Mouse (Mus musculus) kidney, embryonic 16.5 days (tissue): ENCODE results near the gene Blzf1. TPM values are rescaled to one million over a fixed set of nuclear protein-coding genes. Genes with fewer than 3 reads are reported as not detected.

Source experiments
- ATAC-seq: fragments of 200-750 bp; cut with Nextera tagmentation; 2 replicates; pipeline ENCODE4 v1.8.0; 2017; ENCODE audit warnings: moderate TSS enrichment; ENCODE audit not compliant: low FRiP score, low TSS enrichment
- H3K27ac ChIP-seq: fragments of 300-500 bp; sonication (generic); 2 replicates; pipeline ENCODE4 v1.5.1; 2014; ENCODE audit warnings: low read length
- H3K27me3 ChIP-seq: fragments of 300-500 bp; sonication (generic); 2 replicates; pipeline ENCODE4 v1.6.1; 2014; ENCODE audit warnings: low read length, control low read depth, mixed read lengths; ENCODE audit not compliant: insufficient read depth
- H3K36me3 ChIP-seq: fragments of 300-500 bp; sonication (generic); 2 replicates; pipeline ENCODE4 v1.6.1; 2014; ENCODE audit warnings: low read length, control low read depth, mixed read lengths; ENCODE audit not compliant: insufficient read depth
- H3K4me1 ChIP-seq: fragments of 300-500 bp; sonication (generic); 2 replicates; pipeline ENCODE4 v1.6.1; 2014; ENCODE audit warnings: low read length, control low read depth, mixed read lengths; ENCODE audit not compliant: insufficient read depth
- H3K4me2 ChIP-seq: fragments of 300-500 bp; sonication (generic); replicated peaks from 2 replicates; pipeline ENCODE4 v1.6.1; 2014; ENCODE audit warnings: low read depth, low read length
- H3K4me3 ChIP-seq: fragments of 300-500 bp; sonication (generic); 2 replicates; pipeline ENCODE4 v1.5.1; 2014; ENCODE audit warnings: mild to moderate bottlenecking, low read length
- H3K9ac ChIP-seq: fragments of 300-500 bp; sonication (generic); replicated peaks from 2 replicates; pipeline ENCODE4 v1.6.1; 2014; ENCODE audit warnings: low read length
- H3K9me3 ChIP-seq: fragments of 300-500 bp; sonication (generic); 2 replicates; pipeline ENCODE4 v1.6.1; 2016; ENCODE audit warnings: low read length, control low read depth
- whole genome bisulfite sequencing: fragments of 180-500 bp; shearing (Covaris S2); extraction: QIAGEN DNeasy Blood & Tissue Kit; methylation state at CpG from one replicate; pipeline ENCODE4 v1.1.7; 2014; 5-methylcytosine and 5-hydroxymethylcytosine counted together
- polyA plus RNA-seq: library from polyadenylated mRNA; unstranded; fragments of >200 nt; fragmentation: Nextera tagmentation; extraction: Ambion mirVana; gene quantifications from 2 replicates; pipeline ENCODE4 v1.2.1, GENCODE M21; 2015

The Blzf1 gene
- polyA plus RNA-seq, 1 experiment from 2014 or later: 31.0 TPM

GRCm38 (mm10) chr1:164273659-164274058, 33.6 kb downstream of the Blzf1 start:
- Histone ChIP-seq H3K4me3 (no peak overlapping the region), H3K4me2 (no peak overlapping the region), H3K9me3 (no peaks in the 10 kb centered on the region), H3K27ac (no peak overlapping the region), H3K4me1 (peaks cover 3% of the 10 kb centered on the region; the same call in 1 of the 2 replicates), H3K27me3 (no peaks in the 10 kb centered on the region), H3K36me3 (no peaks in the 10 kb centered on the region), H3K9ac (no peak overlapping the region)
- WGBS: 69% methylated on average over 6 of the region's 6 CpGs
- ATAC-seq: no peak

GRCm38 (mm10) chr1:164270941-164271340, 36.3 kb downstream of the Blzf1 start:
- H3K36me3 ChIP-seq: no peaks in the 10 kb centered on the region
- no peaks in the 10 kb centered on the region for H3K9me3 ChIP-seq
- H3K27me3 ChIP-seq: no peaks in the 10 kb centered on the region
- H3K4me1 ChIP-seq: peaks cover 3% of the 10 kb centered on the region; the same call in 1 of the 2 replicates
- ATAC-seq: no peak
- no peak overlapping the region for H3K4me2 ChIP-seq
- no peak overlapping the region for H3K9ac ChIP-seq
- 78% methylated on average over 7 of the region's 7 CpGs for WGBS
- no peak overlapping the region for H3K4me3 ChIP-seq
- no peak overlapping the region for H3K27ac ChIP-seq

GRCm38 (mm10) chr1:164261553-164261952, 45.7 kb downstream of the Blzf1 start:
- Histone ChIP-seq H3K9ac (no peak overlapping the region), H3K9me3 (no peaks in the 10 kb centered on the region), H3K4me1 (no peaks in the 10 kb centered on the region), H3K4me3 (no peak overlapping the region), H3K36me3 (peaks cover 17% of the 10 kb centered on the region), H3K27me3 (no peaks in the 10 kb centered on the region), H3K4me2 (no peak overlapping the region), H3K27ac (no peak overlapping the region)
- no peak for ATAC-seq
- 92% methylated on average over 7 of the region's 7 CpGs for WGBS

DNA sequence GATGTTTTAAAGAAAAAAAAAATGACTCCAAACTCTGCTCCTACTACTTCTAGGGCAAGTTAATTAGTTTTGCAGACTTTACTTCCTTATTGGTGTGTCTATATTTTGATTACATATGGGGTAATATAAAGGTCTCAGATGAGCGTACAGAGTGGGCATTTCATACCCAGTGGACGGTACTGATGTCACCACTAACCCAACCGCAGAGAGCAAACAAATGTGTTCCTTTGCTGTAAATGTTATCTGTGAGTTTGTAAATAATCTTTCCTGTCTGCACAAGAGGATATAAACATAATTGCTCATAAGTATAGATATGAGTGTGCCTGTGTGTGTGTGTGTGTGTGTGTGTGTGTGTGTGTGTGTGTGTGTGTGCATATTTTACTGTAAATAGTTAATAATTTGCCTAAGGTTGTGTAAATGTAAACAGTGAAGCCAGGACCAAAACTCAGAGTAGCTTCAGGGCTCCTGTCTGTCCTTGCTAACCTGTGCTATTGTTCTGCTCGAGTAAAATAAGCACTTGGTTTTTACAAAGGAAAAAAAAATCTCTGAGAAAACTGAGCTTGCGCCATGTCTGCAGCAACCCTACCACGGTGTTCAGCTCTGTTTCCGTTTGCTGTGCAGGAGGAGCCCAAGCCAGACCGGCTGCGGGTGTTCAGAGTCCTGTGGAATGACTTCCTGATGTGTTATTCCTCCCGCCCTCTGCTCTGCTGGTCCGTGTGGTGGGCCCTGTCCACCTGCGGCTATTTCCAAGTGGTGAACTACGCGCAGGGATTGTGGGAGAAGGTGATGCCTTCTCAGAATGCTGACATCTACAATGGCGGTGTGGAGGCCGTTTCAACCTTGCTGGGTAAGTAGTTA, 46.9 kb downstream of the Blzf1 start:
- Histone ChIP-seq H3K4me1 (no peaks in the 10 kb centered on the region), H3K9me3 (no peaks in the 10 kb centered on the region), H3K4me3 (no peak overlapping the region), H3K4me2 (no peak overlapping the region), H3K27ac (peak overlapping the region; percentile 39; the same call in 1 of the 2 replicates), H3K9ac (no peak overlapping the region; the same call in 1 of the 2 replicates), H3K27me3 (no peaks in the 10 kb centered on the region), H3K36me3 (peaks cover 17% of the 10 kb centered on the region)
- 68% methylated on average over 16 of the region's 16 CpGs for WGBS
- ATAC-seq: 0 out of 2 replicates have a peak, but pooled peaks have one; percentile 31

DNA sequence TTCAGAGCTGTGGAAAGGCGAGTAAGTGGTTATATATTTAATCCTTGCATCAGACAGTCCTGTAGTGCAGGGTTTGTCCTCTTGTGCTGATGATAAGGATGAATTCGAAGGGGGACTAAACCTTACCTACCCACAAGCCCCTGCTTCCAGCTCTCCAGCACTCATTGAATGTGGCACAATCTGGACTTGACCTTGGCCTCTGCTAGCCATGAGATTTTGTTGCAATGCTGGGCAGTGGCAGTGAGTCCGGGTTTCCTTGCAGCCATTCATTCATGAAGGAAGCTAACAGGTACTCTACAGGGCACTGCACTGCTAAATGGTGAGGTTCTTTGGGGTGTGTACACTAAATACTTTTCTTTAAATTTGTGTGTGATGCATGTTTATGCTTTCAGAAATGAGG, 52.5 kb downstream of the Blzf1 start:
- Histone ChIP-seq H3K4me1 (peaks cover 12% of the 10 kb centered on the region), H3K9me3 (no peaks in the 10 kb centered on the region), H3K27me3 (no peaks in the 10 kb centered on the region), H3K4me3 (no peak overlapping the region), H3K36me3 (peaks cover 7% of the 10 kb centered on the region), H3K9ac (no peak overlapping the region), H3K27ac (no peak overlapping the region), H3K4me2 (no peak overlapping the region)
- no peak for ATAC-seq
- whole genome bisulfite sequencing: 74% methylated on average over 3 of the region's 3 CpGs

DNA sequence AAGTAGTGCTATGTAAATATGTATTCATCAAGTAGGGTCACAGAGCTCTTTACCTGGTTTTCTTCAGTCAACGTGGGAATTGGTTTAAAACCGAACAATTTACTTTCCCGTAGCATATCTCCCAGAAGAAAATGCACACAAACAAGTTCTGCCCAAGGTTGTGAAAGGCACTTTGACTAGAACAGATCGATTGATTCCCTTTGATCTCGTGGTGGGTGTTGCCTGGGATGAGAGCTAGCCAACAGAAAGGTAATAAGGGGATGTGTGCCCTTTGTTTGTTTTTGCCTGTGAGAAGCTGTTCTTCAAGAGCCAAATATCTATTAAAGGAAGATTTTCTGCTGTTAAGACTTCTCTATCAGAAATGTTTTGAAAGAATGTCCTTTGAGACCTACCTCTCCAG, 54.7 kb downstream of the Blzf1 start:
- Histone ChIP-seq H3K27me3 (no peaks in the 10 kb centered on the region), H3K27ac (no peak overlapping the region), H3K4me3 (no peak overlapping the region), H3K9ac (no peak overlapping the region), H3K36me3 (peaks cover 7% of the 10 kb centered on the region), H3K4me1 (peaks cover 22% of the 10 kb centered on the region), H3K9me3 (no peaks in the 10 kb centered on the region), H3K4me2 (no peak overlapping the region)
- WGBS: 54% methylated on average over 5 of the region's 5 CpGs
- ATAC-seq: no peak

DNA sequence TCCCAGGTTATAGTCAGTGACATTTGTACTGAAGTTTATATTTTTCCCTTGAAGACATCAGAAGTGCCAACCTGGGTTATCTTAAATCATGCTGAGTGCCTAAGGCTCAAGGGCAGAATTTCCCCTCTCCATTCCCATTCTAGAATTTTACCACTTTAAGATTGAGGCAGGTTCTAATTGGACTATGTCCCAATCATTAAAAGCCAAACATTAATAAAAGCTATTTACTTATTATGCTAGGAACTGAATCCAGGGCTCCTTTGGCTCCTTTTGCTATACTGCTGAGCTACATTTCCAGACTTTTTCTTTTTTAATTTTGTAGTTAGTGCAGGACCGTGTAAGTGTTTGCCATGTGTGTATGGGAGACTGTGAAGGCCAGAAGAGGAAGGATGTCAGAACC, 55.9 kb downstream of the Blzf1 start:
- 85% methylated on average over 1 of the region's 1 CpGs for WGBS
- no peaks in the 10 kb centered on the region for H3K9me3 ChIP-seq
- ATAC-seq: no peak
- no peak overlapping the region for H3K4me3 ChIP-seq
- H3K36me3 ChIP-seq: no peaks in the 10 kb centered on the region
- H3K4me2 ChIP-seq: no peak overlapping the region
- no peaks in the 10 kb centered on the region for H3K27me3 ChIP-seq
- no peak overlapping the region for H3K27ac ChIP-seq
- H3K9ac ChIP-seq: no peak overlapping the region
- peaks cover 23% of the 10 kb centered on the region for H3K4me1 ChIP-seq

DNA sequence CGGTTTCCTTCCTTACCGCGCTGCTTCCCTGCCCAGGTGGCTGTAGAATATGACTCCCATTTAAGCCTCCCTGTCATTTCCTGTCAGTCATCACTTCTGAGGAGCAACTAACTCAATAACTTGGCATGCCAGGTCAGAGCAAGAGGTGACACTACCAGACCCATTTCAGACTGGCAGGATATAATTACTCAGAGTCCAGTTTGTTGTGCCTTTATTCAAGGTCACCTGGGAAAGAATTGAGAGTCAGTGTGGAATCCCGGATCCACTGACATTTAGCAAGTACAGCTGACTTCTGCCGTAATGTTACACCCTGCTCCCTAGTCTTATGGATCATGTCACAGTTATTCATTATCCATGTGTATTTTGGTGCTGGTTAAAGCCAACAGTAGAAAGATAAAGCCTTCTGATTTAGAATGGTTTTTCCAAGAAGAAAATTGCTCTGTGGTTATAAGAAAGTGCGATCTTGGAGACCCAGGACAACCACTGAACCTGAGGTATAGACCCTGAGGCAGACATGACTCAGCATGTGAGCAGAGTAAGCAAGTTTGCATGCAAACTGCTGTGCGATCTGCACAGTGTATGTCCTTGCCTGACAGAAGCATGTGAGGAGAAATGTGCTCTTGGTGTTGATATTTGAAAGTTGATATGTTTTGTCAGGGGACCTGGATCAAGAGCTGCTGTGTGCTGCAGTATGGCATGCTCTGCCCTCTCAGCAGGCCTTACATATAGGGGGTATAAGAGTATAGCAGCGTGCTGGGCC, 56.7 kb downstream of the Blzf1 start:
- 49% methylated on average over 8 of the region's 8 CpGs for WGBS
- peak overlapping the region; percentile 88 for H3K4me2 ChIP-seq
- H3K27ac ChIP-seq: no peak overlapping the region
- H3K9me3 ChIP-seq: no peaks in the 10 kb centered on the region
- no peak for ATAC-seq
- peaks cover 23% of the 10 kb centered on the region for H3K4me1 ChIP-seq
- H3K4me3 ChIP-seq: peak overlapping the region; percentile 83
- H3K27me3 ChIP-seq: no peaks in the 10 kb centered on the region
- H3K36me3 ChIP-seq: no peaks in the 10 kb centered on the region
- peak overlapping the region; percentile 82; the same call in 1 of the 2 replicates for H3K9ac ChIP-seq

- no peaks in the 10 kb centered on the region for H3K27me3 ChIP-seq
- H3K9me3 ChIP-seq: no peaks in the 10 kb centered on the region
- H3K4me2 ChIP-seq: peak overlapping the region; percentile 88
- peaks cover 23% of the 10 kb centered on the region for H3K4me1 ChIP-seq
- H3K27ac ChIP-seq: peak overlapping the region; percentile 44
- ATAC-seq: peak; percentile 24; the same call in 1 of the 2 replicates
- under 1% methylated on average over 33 of the region's 33 CpGs for WGBS
- H3K9ac ChIP-seq: peak overlapping the region; percentile 82
- no peaks in the 10 kb centered on the region for H3K36me3 ChIP-seq
- peak overlapping the region; percentile 83 for H3K4me3 ChIP-seq
Observed at GRCm38 (mm10) chr1:164249332-164249711, 58.0 kb downstream of the Blzf1 start.
